Mouse (Mus musculus) lung, embryonic 14.5 days (tissue): Measurements from ENCODE around the gene Bcl11a. TPM values are rescaled to one million over a fixed set of nuclear protein-coding genes. Genes with fewer than 3 reads are reported as not detected.

Experiments
- ATAC-seq: fragments of 200-750 bp; cut with Nextera tagmentation; 2 replicates; pipeline ENCODE4 v1.8.0; 2017; ENCODE audit warnings: mild to moderate bottlenecking, moderate TSS enrichment, moderate library complexity; ENCODE audit not compliant: insufficient read depth
- DNase-seq: peaks from one replicate; pipeline ENCODE4 v3.0.0-alpha.2; 2015
- H3K27ac ChIP-seq: fragments of 300-500 bp; sonication (generic); 2 replicates; pipeline ENCODE4 v1.5.1; 2014; ENCODE audit warnings: low read depth, mild to moderate bottlenecking, moderate library complexity
- H3K27me3 ChIP-seq: fragments of 300-500 bp; sonication (generic); 2 replicates; pipeline ENCODE4 v1.6.1; 2014; ENCODE audit warnings: low read length, control low read depth; ENCODE audit not compliant: insufficient read depth
- H3K36me3 ChIP-seq: fragments of 300-500 bp; sonication (generic); 2 replicates; pipeline ENCODE4 v1.6.1; 2014; ENCODE audit warnings: control low read depth; ENCODE audit not compliant: insufficient read depth
- H3K4me1 ChIP-seq: fragments of 300-500 bp; sonication (generic); 2 replicates; pipeline ENCODE4 v1.6.1; 2014; ENCODE audit warnings: antibody characterized with exemption, control low read depth; ENCODE audit not compliant: insufficient read depth
- H3K4me2 ChIP-seq: fragments of 300-500 bp; sonication (generic); 2 replicates; pipeline ENCODE4 v1.6.1; 2014; ENCODE audit warnings: mild to moderate bottlenecking
- H3K4me3 ChIP-seq: fragments of 300-500 bp; sonication (generic); 2 replicates; pipeline ENCODE4 v1.5.1; 2014; ENCODE audit warnings: low read depth, low read length
- H3K9ac ChIP-seq: fragments of 300-500 bp; sonication (generic); 2 replicates; pipeline ENCODE4 v1.6.1; 2014
- H3K9me3 ChIP-seq: fragments of 300-500 bp; sonication (generic); 2 replicates; pipeline ENCODE4 v1.6.1; 2016; ENCODE audit warnings: low read depth, low read length, control low read depth
- CTCF ChIP-seq: IDR thresholded peaks from 2 replicates; pipeline ENCODE4 v1.5.1; 2016; ENCODE audit warnings: antibody characterized with exemption, low read depth
- WGBS: fragments of 180-500 bp; shearing (Covaris S2); extraction: QIAGEN DNeasy Blood & Tissue Kit; methylation state at CpG from one replicate; pipeline ENCODE4 v1.1.7; 2014; 5-methylcytosine and 5-hydroxymethylcytosine counted together
- polyA plus RNA-seq: library from polyadenylated mRNA; unstranded; fragments of >200 nt; fragmentation: Nextera tagmentation; extraction: Ambion mirVana; gene quantifications from 2 replicates; pipeline ENCODE4 v1.2.1, GENCODE M21; 2014

The Bcl11a gene
- polyA plus RNA-seq, 1 experiment from 2014 or later, result 21.1 TPM

DNA sequence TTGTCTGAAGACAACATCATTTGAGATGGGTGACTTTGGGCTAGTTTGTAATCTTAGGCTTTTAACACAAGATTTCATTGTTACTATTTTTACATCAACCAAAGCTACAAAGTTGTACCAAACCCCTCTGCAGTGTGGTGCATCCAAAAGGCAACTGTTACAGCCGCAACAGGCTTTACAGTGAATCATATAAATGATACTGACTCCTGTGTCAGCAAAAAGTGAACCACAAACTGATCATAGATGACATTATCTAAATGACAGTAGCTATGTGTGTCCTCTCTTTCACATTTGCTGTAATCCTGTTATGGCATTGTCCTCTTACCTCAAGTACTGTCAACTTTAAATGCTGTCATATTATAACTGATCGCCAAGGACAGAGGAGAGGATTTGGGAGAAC is 60.0 kb downstream of the Bcl11a start:
- Histone ChIP-seq H3K27ac (no peak overlapping the region), H3K4me1 (0 out of 2 replicates have a peak, but pooled peaks cover 6% of the 10 kb centered on the region), H3K27me3 (no peaks in the 10 kb centered on the region), H3K4me3 (no peak overlapping the region), H3K36me3 (no peaks in the 10 kb centered on the region), H3K9me3 (peaks cover 3% of the 10 kb centered on the region; the same call in 1 of the 2 replicates), H3K9ac (no peak overlapping the region), H3K4me2 (no peak overlapping the region)
- DNase-seq, result no peak
- TF ChIP-seq CTCF, result no peak
- 87% methylated on average over 2 of the region's 2 CpGs for WGBS
- no peak for ATAC-seq

GRCm38 (mm10) chr11:24138600-24139375 is 60.9 kb downstream of the Bcl11a start:
- 79% methylated on average over 9 of the region's 9 CpGs for WGBS
- Histone ChIP-seq H3K36me3 (no peaks in the 10 kb centered on the region), H3K4me2 (no peak overlapping the region), H3K9me3 (peaks cover 3% of the 10 kb centered on the region; the same call in 1 of the 2 replicates), H3K9ac (no peak overlapping the region), H3K27ac (no peak overlapping the region), H3K4me1 (0 out of 2 replicates have a peak, but pooled peaks cover 6% of the 10 kb centered on the region), H3K27me3 (no peaks in the 10 kb centered on the region), H3K4me3 (no peak overlapping the region)
- ATAC-seq (no peak), DNase-seq (no peak)
- TF ChIP-seq CTCF, result no peak

- Histone ChIP-seq H3K27ac (no peak overlapping the region), H3K9ac (no peak overlapping the region), H3K27me3 (no peaks in the 10 kb centered on the region), H3K4me1 (0 out of 2 replicates have a peak, but pooled peaks cover 6% of the 10 kb centered on the region), H3K9me3 (peaks cover 3% of the 10 kb centered on the region; the same call in 1 of the 2 replicates), H3K36me3 (no peaks in the 10 kb centered on the region), H3K4me2 (no peak overlapping the region), H3K4me3 (no peak overlapping the region)
- ATAC-seq (no peak), DNase-seq (peak; percentile 39)
- 50% methylated on average over 6 of the region's 6 CpGs for WGBS
- no peak for TF ChIP-seq CTCF
Observed at GRCm38 (mm10) chr11:24139432-24139831, 61.6 kb downstream of the Bcl11a start.

DNA sequence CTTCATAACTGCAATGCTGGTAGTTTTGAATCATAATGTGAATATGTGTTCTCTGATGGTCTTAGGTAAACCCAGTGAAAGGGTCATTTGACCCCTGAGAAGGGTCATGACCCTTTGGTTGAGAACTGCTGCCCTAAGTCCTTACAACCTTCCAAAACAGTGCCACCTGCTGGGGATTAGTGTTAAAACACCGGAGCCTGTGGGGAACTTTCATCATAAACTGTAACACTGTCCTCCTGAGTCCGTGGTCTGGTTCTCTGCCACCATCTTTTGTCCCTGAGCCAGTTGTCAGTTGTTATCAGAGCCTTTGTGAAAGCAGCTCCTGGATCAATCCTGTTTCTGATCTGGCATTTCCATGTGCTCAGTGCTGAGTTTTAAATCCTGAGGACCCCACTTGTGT is 62.1 kb downstream of the Bcl11a start:
- H3K4me2 ChIP-seq, result no peak overlapping the region
- TF ChIP-seq CTCF, result peak; percentile 18; the same call in 1 of the 2 replicates
- ATAC-seq, result no peak
- H3K4me1 ChIP-seq, result 0 out of 2 replicates have a peak, but pooled peaks cover 6% of the 10 kb centered on the region
- 87% methylated on average over 2 of the region's 2 CpGs for WGBS
- peaks cover 3% of the 10 kb centered on the region; the same call in 1 of the 2 replicates for H3K9me3 ChIP-seq
- H3K27me3 ChIP-seq, result no peaks in the 10 kb centered on the region
- no peak overlapping the region for H3K4me3 ChIP-seq
- H3K9ac ChIP-seq, result no peak overlapping the region
- no peak for DNase-seq
- no peak overlapping the region for H3K27ac ChIP-seq
- H3K36me3 ChIP-seq, result no peaks in the 10 kb centered on the region

DNA sequence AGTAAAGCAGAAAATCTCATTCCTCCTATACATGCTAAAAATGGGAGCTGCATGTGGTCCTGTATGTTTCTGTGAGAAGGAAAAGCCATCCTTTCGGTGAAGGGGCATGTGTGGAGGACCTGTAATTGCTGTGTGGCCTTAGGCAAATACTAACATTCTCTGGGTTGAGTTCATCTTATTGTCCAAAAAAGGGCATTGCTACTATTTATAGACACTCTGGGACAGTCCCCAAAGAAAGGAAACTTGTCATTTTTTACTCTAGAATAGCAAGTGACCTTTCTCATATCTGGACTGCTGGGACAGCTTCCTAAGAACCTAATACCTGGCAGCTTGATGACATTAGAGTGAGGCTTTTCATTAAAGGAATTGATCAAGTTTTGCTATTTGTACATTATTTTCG is 63.1 kb downstream of the Bcl11a start:
- no peak overlapping the region for H3K27ac ChIP-seq
- TF ChIP-seq CTCF, result no peak
- 0 out of 2 replicates have a peak, but pooled peaks cover 2% of the 10 kb centered on the region for H3K4me1 ChIP-seq
- 89% methylated on average over 2 of the region's 2 CpGs for WGBS
- H3K9ac ChIP-seq, result no peak overlapping the region
- no peak for ATAC-seq
- DNase-seq, result no peak
- H3K36me3 ChIP-seq, result no peaks in the 10 kb centered on the region
- H3K4me2 ChIP-seq, result no peak overlapping the region
- H3K9me3 ChIP-seq, result peaks cover 3% of the 10 kb centered on the region; the same call in 1 of the 2 replicates
- H3K4me3 ChIP-seq, result no peak overlapping the region
- no peaks in the 10 kb centered on the region for H3K27me3 ChIP-seq

DNA sequence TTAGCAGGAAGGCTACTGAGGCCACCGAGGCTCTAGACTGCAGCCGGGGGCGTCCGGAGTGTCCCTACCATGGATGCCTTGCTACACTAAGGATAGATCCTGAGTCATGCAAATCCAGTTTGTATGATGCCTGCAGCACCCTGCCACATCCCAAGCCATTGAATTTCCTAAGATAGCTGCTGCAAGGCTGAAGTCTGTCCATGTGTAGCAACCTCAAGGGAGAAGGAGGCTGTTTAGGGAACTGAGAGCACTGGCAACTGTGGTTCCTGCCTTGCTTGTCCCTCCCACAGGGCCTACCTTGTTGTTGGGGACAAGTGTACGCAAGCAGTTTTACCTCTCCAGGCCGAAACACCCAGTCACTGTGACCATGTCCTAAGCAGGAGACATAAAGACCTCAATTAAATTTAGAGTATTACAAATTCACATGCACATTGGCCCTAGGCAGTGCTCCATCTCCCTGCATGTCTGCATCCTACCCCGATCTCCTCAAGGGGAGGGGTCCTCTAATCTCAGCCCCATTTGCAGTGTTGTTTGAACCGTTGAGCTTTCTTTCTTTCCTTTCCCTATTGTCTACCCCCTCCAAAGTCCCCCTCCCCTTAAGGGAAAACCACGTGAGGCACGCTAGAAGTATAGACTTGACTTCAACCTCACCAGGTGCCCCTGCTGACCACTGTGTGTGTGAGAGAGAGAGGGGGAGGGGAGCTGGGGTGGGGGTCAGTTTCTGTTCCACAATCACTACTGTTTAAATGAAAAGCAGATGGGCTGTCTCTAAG is 63.8 kb downstream of the Bcl11a start:
- 62% methylated on average over 10 of the region's 10 CpGs for WGBS
- H3K27ac ChIP-seq, result no peak overlapping the region
- no peaks in the 10 kb centered on the region for H3K27me3 ChIP-seq
- no peak for TF ChIP-seq CTCF
- H3K9ac ChIP-seq, result no peak overlapping the region
- no peak for ATAC-seq
- no peak overlapping the region for H3K4me2 ChIP-seq
- no peak for DNase-seq
- H3K4me1 ChIP-seq, result no peaks in the 10 kb centered on the region
- H3K4me3 ChIP-seq, result no peak overlapping the region
- peaks cover 3% of the 10 kb centered on the region; the same call in 1 of the 2 replicates for H3K9me3 ChIP-seq
- no peaks in the 10 kb centered on the region for H3K36me3 ChIP-seq

- Histone ChIP-seq H3K4me1 (no peaks in the 10 kb centered on the region), H3K4me3 (no peak overlapping the region), H3K27me3 (no peaks in the 10 kb centered on the region), H3K9ac (no peak overlapping the region), H3K36me3 (no peaks in the 10 kb centered on the region), H3K4me2 (no peak overlapping the region), H3K27ac (no peak overlapping the region), H3K9me3 (peaks cover 3% of the 10 kb centered on the region; the same call in 1 of the 2 replicates)
- ATAC-seq (no peak), DNase-seq (no peak)
- no peak for TF ChIP-seq CTCF
- WGBS, result 46% methylated on average over 9 of the region's 9 CpGs
Observed at GRCm38 (mm10) chr11:24142316-24142715, 64.5 kb downstream of the Bcl11a start.
